ENCODE assay signal across 23 mouse cellular contexts in genomic region chr9:120034375-120034774, GRCm38 (mm10). TPM values are rescaled to one million over a fixed set of nuclear protein-coding genes. Genes with fewer than 3 reads are reported as not detected.
DNase-seq lines count a peak whose midpoint lies in the region; ATAC-seq and TF ChIP-seq lines count a peak whose summit lies in the region.
"Had no signal": no experiment of that assay in that cellular context is flagged by ENCODE, and none has a peak within 500 bp of the region (broad histone marks: within the 10 kb centered on the region; RNA-seq: fewer than 3 reads in every experiment).

No protein-coding gene starts in this region.

- no peak for ATAC-seq in erythroid progenitor cell, adult 5-6 weeks (replicated peaks; ENCODE audit: low FRiP score, poor library complexity, severe bottlenecking)
- ATAC-seq: CD4-positive, CD25-positive, alpha-beta regulatory T cell, adult 4 months; forebrain, embryonic 14.5 days; forebrain, postnatal 0 days had no signal

- H3K27ac ChIP-seq in layer of hippocampus, adult 2 months: peak overlapping the region; percentile 48; the same call in 1 of the 2 replicates
- H3K27ac ChIP-seq: gastrocnemius, adult 2 months; heart, embryonic 13.5 days; hindbrain, embryonic 14.5 days had no signal

- TF ChIP-seq CTCF in layer of hippocampus, adult 2 months (conservative IDR thresholded peaks at IDR 0.05): no peak

- no peak overlapping the region for H3K4me3 ChIP-seq in layer of hippocampus, adult 2 months
- H3K4me3 ChIP-seq: gastrocnemius, adult 2 months; heart, embryonic 13.5 days had no signal

- no peak for DNase-seq in layer of hippocampus, adult 2 months (ENCODE audit: low spot score in 2 of 2)
- DNase-seq in layer of hippocampus, postnatal 36 days: no peak
- DNase-seq in right cerebral cortex, postnatal 10 days (ENCODE audit: low spot score in 2 of 2): peak; percentile 52 to 69
- DNase-seq in right cerebral cortex, postnatal 4 days: no peak
- DNase-seq in brain, adult 2 months (ENCODE audit: low read depth, low spot score): peak; percentile 62
- DNase-seq: adrenal gland, adult 8-10 months; adrenal gland, postnatal 25 days; cerebellum, adult 18-20 months; cerebellum, adult 9-10 months; cerebellum, postnatal 14 days; forebrain, postnatal 0 days; gastrocnemius, adult 2 months; gastrocnemius, postnatal 14 days; heart, adult 11 months; heart, postnatal 14 days; heart, postnatal 4 days had no signal

RNA-seq across cellular contexts. Expression of gene Xirp1, which starts 11.0 kb away (rescaled TPM):
- under 1 TPM; 0.10 to 0.23 TPM for total RNA-seq in layer of hippocampus, adult 2 months (2021)
- total RNA-seq in layer of hippocampus, postnatal 36 days (2021): under 1 TPM; 0.05 to 0.20 TPM
- not detected in 2 replicates for total RNA-seq in erythroid progenitor cell, adult 5-6 weeks (2015; ENCODE audit: low replicate concordance)
- not detected in 2 replicates for total RNA-seq in erythroid progenitor cell, adult 5-6 weeks (2017; ENCODE audit: low replicate concordance)
- total RNA-seq: forebrain, postnatal 0 days; MEL had no signal

RNA-seq across cellular contexts. Expression of gene Cx3cr1, which starts 35.3 kb away (rescaled TPM):
- 10 to 100 TPM; 30.8 to 31.7 TPM for total RNA-seq in layer of hippocampus, adult 2 months (2021)
- total RNA-seq in layer of hippocampus, postnatal 36 days (2021): 10 to 100 TPM; 29.0 to 30.9 TPM
- 4.2 and 6.1 TPM in 2 replicates for total RNA-seq in erythroid progenitor cell, adult 5-6 weeks (2015; ENCODE audit: low replicate concordance)
- 2.5 and 3.7 TPM in 2 replicates for total RNA-seq in erythroid progenitor cell, adult 5-6 weeks (2017; ENCODE audit: low replicate concordance)
- total RNA-seq: MEL had no signal

RNA-seq across cellular contexts. Expression of gene Csrnp1, which starts 49.9 kb away (rescaled TPM):
- 10 to 100 TPM; 13.7 TPM for total RNA-seq in layer of hippocampus, adult 2 months (2021)
- total RNA-seq in layer of hippocampus, postnatal 36 days (2021): 10 to 100 TPM; 12.8 to 15.5 TPM
- total RNA-seq in erythroid progenitor cell, adult 5-6 weeks (2015; ENCODE audit: low replicate concordance): 2.1 and 2.2 TPM in 2 replicates
- 1.4 and 3.0 TPM in 2 replicates for total RNA-seq in erythroid progenitor cell, adult 5-6 weeks (2017; ENCODE audit: low replicate concordance)

RNA-seq across cellular contexts. Expression of gene Ccr8, which starts 57.5 kb away (rescaled TPM):
- not detected for total RNA-seq in layer of hippocampus, adult 2 months (2021)
- total RNA-seq in layer of hippocampus, postnatal 36 days (2021): not detected
- not detected in 2 replicates for total RNA-seq in erythroid progenitor cell, adult 5-6 weeks (2015; ENCODE audit: low replicate concordance)
- total RNA-seq in erythroid progenitor cell, adult 5-6 weeks (2017; ENCODE audit: low replicate concordance): not detected in 2 replicates
- total RNA-seq: adrenal gland, adult 8-10 months; adrenal gland, postnatal 25 days; forebrain, postnatal 0 days; gastrocnemius, adult 2 months; gastrocnemius, postnatal 14 days; gastrocnemius, postnatal 4 days; heart, postnatal 4 days; MEL had no signal

Comparison
In these comparisons a context has a peak if more than half of its experiments do, and no peak if none do; other contexts are left out.
1. DNase-seq: peak in right cerebral cortex, postnatal 10 days (2 of 2) and brain, adult 2 months (single experiment); none in layer of hippocampus, adult 2 months (0 of 2), layer of hippocampus, postnatal 36 days (0 of 2) and right cerebral cortex, postnatal 4 days (single experiment).
2. RNA of gene Cx3cr1, which starts 35.3 kb away (total RNA-seq): 30.8 to 31.7 TPM in layer of hippocampus, adult 2 months and 29.0 to 30.9 TPM in layer of hippocampus, postnatal 36 days; 2.5 to 6.1 TPM in erythroid progenitor cell, adult 5-6 weeks; every median in the first group is over 4 times any median in the second.